In genomic region chr7:141770988-141771387, GRCm38 (mm10) we compare ENCODE assay signal across 14 mouse cellular contexts. TPM values are rescaled to one million over a fixed set of nuclear protein-coding genes. Genes with fewer than 3 reads are reported as not detected.
DNase-seq lines count a peak whose midpoint lies in the region; ATAC-seq lines count a peak whose summit lies in the region.
"Had no signal": no experiment of that assay in that cellular context is flagged by ENCODE, and none has a peak within 500 bp of the region (broad histone marks: within the 10 kb centered on the region; RNA-seq: fewer than 3 reads in every experiment).

No protein-coding gene starts in this region.

- H3K27ac ChIP-seq in heart, embryonic 12.5 days (ENCODE audit: poor library complexity, severe bottlenecking): no peak overlapping the region
- peak overlapping the region; percentile 91 for H3K27ac ChIP-seq in liver, embryonic 15.5 days (replicated peaks)
- H3K27ac ChIP-seq in stomach, embryonic 16.5 days (ENCODE audit: low read length): peak overlapping the region; percentile 16; the same call in 1 of the 2 replicates
- H3K27ac ChIP-seq: left cerebral cortex, adult 2 months had no signal

- H3K4me1 ChIP-seq in heart, embryonic 12.5 days (replicated peaks): peaks cover 15% of the 10 kb centered on the region
- H3K4me1 ChIP-seq in liver, embryonic 15.5 days (replicated peaks): peaks cover 86% of the 10 kb centered on the region
- H3K4me1 ChIP-seq in stomach, embryonic 16.5 days (ENCODE audit: control insufficient read depth, insufficient read depth, low read length): peaks cover 14% of the 10 kb centered on the region

- 0 out of 2 replicates have a peak, but pooled peaks cover 5% of the 10 kb centered on the region for H3K27me3 ChIP-seq in heart, embryonic 12.5 days (replicated peaks)
- peaks cover 18% of the 10 kb centered on the region for H3K27me3 ChIP-seq in liver, embryonic 15.5 days
- H3K27me3 ChIP-seq in stomach, embryonic 16.5 days (ENCODE audit: control insufficient read depth, insufficient read depth, low read length): no peaks in the 10 kb centered on the region

- no peak overlapping the region for H3K4me3 ChIP-seq in heart, embryonic 12.5 days
- H3K4me3 ChIP-seq in liver, embryonic 15.5 days (replicated peaks): peak overlapping the region; percentile 30
- H3K4me3 ChIP-seq in stomach, embryonic 16.5 days (replicated peaks; ENCODE audit: low read length): no peak overlapping the region
- H3K4me3 ChIP-seq: hindbrain, embryonic 10.5 days; left cerebral cortex, adult 2 months had no signal

- 50% methylated on average over 8 of the region's 8 CpGs for WGBS in heart, embryonic 12.5 days
- 11% methylated on average over 8 of the region's 8 CpGs for WGBS in liver, embryonic 15.5 days (ENCODE audit: insufficient replicate concordance)
- WGBS in stomach, embryonic 16.5 days: 62% methylated on average over 8 of the region's 8 CpGs

- no peak overlapping the region for H3K9ac ChIP-seq in heart, embryonic 12.5 days
- H3K9ac ChIP-seq in liver, embryonic 15.5 days: peak overlapping the region; percentile 59
- H3K9ac ChIP-seq in stomach, embryonic 16.5 days (ENCODE audit: low read length): no peak overlapping the region

- H3K9me3 ChIP-seq in heart, embryonic 12.5 days (replicated peaks): no peaks in the 10 kb centered on the region
- H3K9me3 ChIP-seq in liver, embryonic 15.5 days (replicated peaks): no peaks in the 10 kb centered on the region
- H3K9me3 ChIP-seq in stomach, embryonic 16.5 days (replicated peaks; ENCODE audit: control insufficient read depth, low read length): no peaks in the 10 kb centered on the region
- H3K9me3 ChIP-seq: hindbrain, embryonic 10.5 days had no signal

- no peak overlapping the region for H3K4me2 ChIP-seq in heart, embryonic 12.5 days
- H3K4me2 ChIP-seq in liver, embryonic 15.5 days: peak overlapping the region; percentile 70
- no peak overlapping the region for H3K4me2 ChIP-seq in stomach, embryonic 16.5 days (ENCODE audit: low read depth, low read length)

- peak; percentile 71 for ATAC-seq in heart, embryonic 12.5 days (ENCODE audit: insufficient number of reproducible peaks, low FRiP score)
- peak; percentile 99 for ATAC-seq in liver, embryonic 15.5 days (ENCODE audit: insufficient read depth)
- ATAC-seq in stomach, embryonic 16.5 days (ENCODE audit: insufficient read depth, low FRiP score): peak; percentile 88

- H3K36me3 ChIP-seq in heart, embryonic 12.5 days: no peaks in the 10 kb centered on the region
- H3K36me3 ChIP-seq in liver, embryonic 15.5 days (replicated peaks): no peaks in the 10 kb centered on the region
- H3K36me3 ChIP-seq in stomach, embryonic 16.5 days (ENCODE audit: control insufficient read depth, insufficient read depth, low read length): no peaks in the 10 kb centered on the region
- H3K36me3 ChIP-seq: hindbrain, embryonic 10.5 days had no signal

- peak; percentile 7 for DNase-seq in ovary, adult 18-20 months (ENCODE audit: low spot score)
- DNase-seq in ovary, postnatal 14 days (ENCODE audit: low spot score): no peak
- no peak for DNase-seq in kidney, adult 11 months
- no peak for DNase-seq in adrenal gland, adult 2 months
- DNase-seq in layer of hippocampus, postnatal 36 days: no peak
- DNase-seq: cerebellum, adult 9-10 months; gastrocnemius, postnatal 10 days; kidney, postnatal 14 days; lung, postnatal 14 days had no signal

RNA-seq across cellular contexts. Expression of gene Muc5ac, which starts 17.8 kb away (rescaled TPM):
- not detected in 2 replicates for polyA plus RNA-seq in heart, embryonic 12.5 days (2016; fragmentation: Nextera tagmentation; extraction: Ambion mirVana)
- not detected in 2 replicates for polyA plus RNA-seq in liver, embryonic 15.5 days (2015; fragmentation: Nextera tagmentation; extraction: Ambion mirVana)
- 2.4 and 3.1 TPM in 2 replicates for polyA plus RNA-seq in stomach, embryonic 16.5 days (2015; fragmentation: Nextera tagmentation; extraction: Ambion mirVana)
- not detected for total RNA-seq in adrenal gland, adult 2 months (2021)
- 0.17 TPM in 1 of 2 replicates, not detected in the other for polyA plus RNA-seq in adrenal gland, adult 2 months (2012; rRNA removed)
- total RNA-seq in layer of hippocampus, postnatal 36 days (2021): not detected
- total RNA-seq: gastrocnemius, postnatal 10 days; left cerebral cortex, adult 2 months had no signal
- polyA plus RNA-seq: hindbrain, embryonic 10.5 days had no signal
